Mouse (Mus musculus) splenic B cell, adult 2 months (primary cell): Measurements from ENCODE around the gene Mxi1.
A peak's percentile ranks its signal among the peaks of the same experiment; 100 is the strongest.

ENCODE experiments used
- DNase-seq: peaks from one replicate; pipeline ENCODE4 v3.0.0-alpha.2; 2011; ENCODE audit warnings: low read depth, low spot score
- H3K27me3 ChIP-seq: 2 replicates; pipeline ENCODE4 v1.6.1; 2012; ENCODE audit warnings: mild to moderate bottlenecking, low read length, moderate library complexity, mixed read lengths; ENCODE audit not compliant: control insufficient read depth, poor library complexity, insufficient read depth, severe bottlenecking
- H3K36me3 ChIP-seq: 2 replicates; pipeline ENCODE4 v1.6.1; 2012; ENCODE audit warnings: mild to moderate bottlenecking, low read length, moderate library complexity, mixed read lengths; ENCODE audit not compliant: control insufficient read depth, poor library complexity, insufficient read depth, severe bottlenecking

The Mxi1 gene

GRCm38 (mm10) chr19:53283742-53284141 lies 26.6 kb upstream of the Mxi1 start:
- H3K36me3 ChIP-seq, result no peaks in the 10 kb centered on the region
- DNase-seq, result no peak
- H3K27me3 ChIP-seq, result no peaks in the 10 kb centered on the region

- Histone ChIP-seq H3K27me3 (no peaks in the 10 kb centered on the region), H3K36me3 (no peaks in the 10 kb centered on the region)
- no peak for DNase-seq
Measured at GRCm38 (mm10) chr19:53284268-53285208, 25.8 kb upstream of the Mxi1 start.

- no peak for DNase-seq
Measured at GRCm38 (mm10) chr19:53296331-53297254, 13.7 kb upstream of the Mxi1 start.

GRCm38 (mm10) chr19:53299156-53299828 lies 11.0 kb upstream of the Mxi1 start:
- DNase-seq, result no peak
- Histone ChIP-seq H3K36me3 (no peaks in the 10 kb centered on the region; the same call in 1 of the 2 replicates), H3K27me3 (no peaks in the 10 kb centered on the region)

More at GRCm38 (mm10) chr19:53296331-53297254, 13.7 kb upstream of the Mxi1 start:
- Histone ChIP-seq H3K27me3 (no peaks in the 10 kb centered on the region), H3K36me3 (no peaks in the 10 kb centered on the region; the same call in 1 of the 2 replicates)

- no peaks in the 10 kb centered on the region for H3K27me3 ChIP-seq
- no peak for DNase-seq
- no peaks in the 10 kb centered on the region; the same call in 1 of the 2 replicates for H3K36me3 ChIP-seq
Measured at GRCm38 (mm10) chr19:53299829-53300181, 10.5 kb upstream of the Mxi1 start.

GRCm38 (mm10) chr19:53303382-53303781 lies 6.9 kb upstream of the Mxi1 start:
- DNase-seq, result no peak
- Histone ChIP-seq H3K36me3 (no peaks in the 10 kb centered on the region), H3K27me3 (no peaks in the 10 kb centered on the region)

GRCm38 (mm10) chr19:53305621-53306020 lies 4.7 kb upstream of the Mxi1 start:
- DNase-seq, result no peak
- no peaks in the 10 kb centered on the region for H3K36me3 ChIP-seq
- no peaks in the 10 kb centered on the region; the same call in 1 of the 2 replicates for H3K27me3 ChIP-seq

GRCm38 (mm10) chr19:53306706-53307105 lies 3.6 kb upstream of the Mxi1 start:
- no peaks in the 10 kb centered on the region; the same call in 1 of the 2 replicates for H3K27me3 ChIP-seq
- DNase-seq, result no peak
- no peaks in the 10 kb centered on the region for H3K36me3 ChIP-seq

GRCm38 (mm10) chr19:53307219-53307618 lies 3.1 kb upstream of the Mxi1 start:
- no peaks in the 10 kb centered on the region for H3K36me3 ChIP-seq
- DNase-seq, result no peak
- no peaks in the 10 kb centered on the region; the same call in 1 of the 2 replicates for H3K27me3 ChIP-seq

- Histone ChIP-seq H3K36me3 (no peaks in the 10 kb centered on the region), H3K27me3 (no peaks in the 10 kb centered on the region; the same call in 1 of the 2 replicates)
- DNase-seq, result no peak
Measured at GRCm38 (mm10) chr19:53309631-53310030, 687 bp upstream of the Mxi1 start.

- H3K36me3 ChIP-seq, result no peaks in the 10 kb centered on the region
- no peaks in the 10 kb centered on the region; the same call in 1 of the 2 replicates for H3K27me3 ChIP-seq
- peak; percentile 54 for DNase-seq
Measured at GRCm38 (mm10) chr19:53310771-53311523, 629 bp downstream of the Mxi1 start.

- H3K27me3 ChIP-seq, result no peaks in the 10 kb centered on the region; the same call in 1 of the 2 replicates
- peak; percentile 51 for DNase-seq
- no peaks in the 10 kb centered on the region for H3K36me3 ChIP-seq
Measured at GRCm38 (mm10) chr19:53311524-53312335, 1.4 kb downstream of the Mxi1 start.

GRCm38 (mm10) chr19:53312336-53312871 lies 2.1 kb downstream of the Mxi1 start:
- Histone ChIP-seq H3K36me3 (no peaks in the 10 kb centered on the region), H3K27me3 (no peaks in the 10 kb centered on the region; the same call in 1 of the 2 replicates)
- DNase-seq, result peak; percentile 58
